Comparison of ENCODE assay signal across 47 mouse cellular contexts in genomic region chr13:65006760-65007159, GRCm38 (mm10). TPM values are rescaled to one million over a fixed set of nuclear protein-coding genes. Genes with fewer than 3 reads are reported as not detected.
"Had no signal": no experiment of that assay in that cellular context is flagged by ENCODE, and none has a peak within 500 bp of the region (broad histone marks: within the 10 kb centered on the region; RNA-seq: fewer than 3 reads in every experiment).

No protein-coding gene starts in this region.

- H3K9me3 ChIP-seq: limb, embryonic 10.5 days; limb, embryonic 12.5 days; limb, embryonic 13.5 days; limb, embryonic 15.5 days; liver, embryonic 12.5 days; liver, embryonic 13.5 days; liver, embryonic 15.5 days; lung, embryonic 15.5 days; megakaryocyte, embryonic 14.5 days; midbrain, embryonic 10.5 days; midbrain, embryonic 12.5 days; midbrain, embryonic 13.5 days; midbrain, embryonic 15.5 days; neural tube, embryonic 12.5 days had no signal

- H3K9ac ChIP-seq: limb, embryonic 12.5 days; limb, embryonic 13.5 days; limb, embryonic 15.5 days; liver, embryonic 12.5 days; liver, embryonic 13.5 days; liver, embryonic 14.5 days; liver, embryonic 15.5 days; liver, postnatal 0 days; lung, embryonic 14.5 days; lung, embryonic 15.5 days; midbrain, embryonic 12.5 days; midbrain, embryonic 13.5 days; midbrain, embryonic 15.5 days; neural tube, embryonic 12.5 days had no signal

- H3K4me3 ChIP-seq: limb, embryonic 10.5 days; limb, embryonic 12.5 days; limb, embryonic 13.5 days; limb, embryonic 15.5 days; liver, embryonic 12.5 days; liver, embryonic 13.5 days; liver, embryonic 15.5 days; lung, embryonic 15.5 days; megakaryocyte, embryonic 14.5 days; midbrain, embryonic 10.5 days; midbrain, embryonic 12.5 days; midbrain, embryonic 13.5 days; midbrain, embryonic 15.5 days; myocyte; neural tube, embryonic 12.5 days had no signal

- H3K27ac ChIP-seq: limb, embryonic 10.5 days; limb, embryonic 12.5 days; limb, embryonic 13.5 days; limb, embryonic 15.5 days; liver, embryonic 12.5 days; liver, embryonic 13.5 days; liver, embryonic 14.5 days; liver, embryonic 15.5 days; lung, embryonic 15.5 days; macrophage; midbrain, embryonic 10.5 days; midbrain, embryonic 12.5 days; midbrain, embryonic 13.5 days; midbrain, embryonic 15.5 days; neural tube, embryonic 12.5 days had no signal

- H3K27me3 ChIP-seq: limb, embryonic 12.5 days; limb, embryonic 13.5 days; limb, embryonic 15.5 days; liver, embryonic 12.5 days; liver, embryonic 13.5 days; liver, embryonic 15.5 days; lung, embryonic 15.5 days; megakaryocyte, embryonic 14.5 days; midbrain, embryonic 12.5 days; midbrain, embryonic 13.5 days; midbrain, embryonic 15.5 days; neural tube, embryonic 12.5 days had no signal

- H3K36me3 ChIP-seq: limb, embryonic 10.5 days; limb, embryonic 12.5 days; limb, embryonic 13.5 days; limb, embryonic 15.5 days; liver, embryonic 12.5 days; liver, embryonic 13.5 days; liver, embryonic 15.5 days; lung, embryonic 15.5 days; midbrain, embryonic 10.5 days; midbrain, embryonic 12.5 days; midbrain, embryonic 13.5 days; midbrain, embryonic 15.5 days; neural tube, embryonic 12.5 days had no signal

- H3K4me1 ChIP-seq: limb, embryonic 10.5 days; limb, embryonic 12.5 days; limb, embryonic 13.5 days; limb, embryonic 15.5 days; liver, embryonic 12.5 days; liver, embryonic 13.5 days; liver, embryonic 15.5 days; lung, embryonic 15.5 days; midbrain, embryonic 10.5 days; midbrain, embryonic 12.5 days; midbrain, embryonic 13.5 days; midbrain, embryonic 15.5 days; neural tube, embryonic 12.5 days had no signal

- DNase-seq: left cerebral cortex, postnatal 4 days; liver; liver, embryonic 13.5 days; liver, postnatal 0 days; lung, adult 18-20 months; lung, adult 2 months; lung, embryonic 14.5 days; lung, postnatal 10 days; lung, postnatal 14 days; lung, postnatal 36 days; lung, postnatal 4 days; midbrain, embryonic 14.5 days had no signal

RNA-seq across cellular contexts. Expression of gene Spata31d1c, which starts 26.1 kb away (rescaled TPM):
- total RNA-seq: left cerebral cortex, postnatal 10 days; left cerebral cortex, postnatal 14 days; left cerebral cortex, postnatal 25 days; left cerebral cortex, postnatal 4 days; liver, adult 2 months; megakaryocyte progenitor cell, adult 5-6 weeks; megakaryocyte, adult 5-6 weeks; megakaryocyte-erythroid progenitor cell, adult 5-6 weeks; midbrain, postnatal 0 days had no signal
- polyA plus RNA-seq: limb, embryonic 10.5 days; limb, embryonic 11.5 days; limb, embryonic 12.5 days; limb, embryonic 13.5 days; limb, embryonic 14.5 days; limb, embryonic 15.5 days; liver, adult 2 months; liver, embryonic 11.5 days; liver, embryonic 12.5 days; liver, embryonic 13.5 days; liver, embryonic 14.5 days; liver, embryonic 15.5 days; liver, embryonic 16.5 days; liver, postnatal 0 days; lung, adult 2 months; lung, embryonic 14.5 days; lung, embryonic 15.5 days; lung, embryonic 16.5 days; lung, postnatal 0 days; macrophage; midbrain, embryonic 10.5 days; midbrain, embryonic 11.5 days; midbrain, embryonic 12.5 days; midbrain, embryonic 13.5 days; midbrain, embryonic 14.5 days; midbrain, embryonic 15.5 days; midbrain, embryonic 16.5 days; midbrain, postnatal 0 days; myocyte; neural tube, embryonic 11.5 days; neural tube, embryonic 12.5 days had no signal

RNA-seq across cellular contexts. Expression of gene Prss47, which starts 45.8 kb away (rescaled TPM):
- total RNA-seq: left cerebral cortex, postnatal 10 days; left cerebral cortex, postnatal 14 days; left cerebral cortex, postnatal 25 days; left cerebral cortex, postnatal 36 days; left cerebral cortex, postnatal 4 days; liver, adult 2 months; megakaryocyte progenitor cell, adult 5-6 weeks; megakaryocyte-erythroid progenitor cell, adult 5-6 weeks; midbrain, postnatal 0 days; monocyte, adult 5-6 weeks had no signal
- polyA plus RNA-seq: limb, embryonic 10.5 days; limb, embryonic 11.5 days; limb, embryonic 12.5 days; limb, embryonic 13.5 days; limb, embryonic 14.5 days; limb, embryonic 15.5 days; liver, adult 2 months; liver, embryonic 11.5 days; liver, embryonic 12.5 days; liver, embryonic 13.5 days; liver, embryonic 14.5 days; liver, embryonic 15.5 days; liver, embryonic 16.5 days; liver, postnatal 0 days; lung, adult 2 months; lung, embryonic 14.5 days; lung, embryonic 15.5 days; lung, embryonic 16.5 days; lung, postnatal 0 days; macrophage; midbrain, embryonic 10.5 days; midbrain, embryonic 11.5 days; midbrain, embryonic 12.5 days; midbrain, embryonic 13.5 days; midbrain, embryonic 14.5 days; midbrain, embryonic 15.5 days; midbrain, embryonic 16.5 days; midbrain, postnatal 0 days; myocyte; neural tube, embryonic 11.5 days; neural tube, embryonic 12.5 days had no signal
